Mouse (Mus musculus) mature B cell (primary cell): ENCODE results near the gene S1pr4.

Source experiments
- in situ Hi-C: fragments of 300-500 bp; cut with MboI; formaldehyde crosslinking; loops from 2 replicates; pipeline ENCODE4 v1.14.3; 2019

S1pr4 gene

DNA sequence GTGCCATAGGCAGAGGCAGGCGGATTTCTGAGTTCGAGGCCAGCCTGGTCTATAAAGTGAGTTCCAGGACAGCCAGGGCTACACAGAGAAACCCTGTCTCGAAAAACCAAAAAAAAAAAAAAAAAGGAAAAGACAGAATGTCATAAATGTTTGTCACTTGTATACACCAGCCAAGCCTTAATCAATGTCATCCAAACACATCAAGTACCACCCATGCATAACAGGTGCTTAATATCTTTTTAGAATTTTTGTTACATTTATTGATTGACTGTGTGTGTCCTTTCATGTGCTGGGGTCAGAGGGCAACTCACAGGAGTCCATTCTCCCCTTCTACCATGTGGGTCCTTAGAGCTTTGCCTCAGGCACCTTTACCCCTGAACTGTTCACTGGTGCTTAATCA, at the start of gene S1pr4:
TSS of gene S1pr4 (minus strand) at position 101 of the 400 bp plus-strand sequence.
- in situ Hi-C loops = no loop called here

- in situ Hi-C loops = no loop called here
Observed at GRCm38 (mm10) chr10:81548944-81549343, 49.0 kb upstream of the S1pr4 start.

DNA sequence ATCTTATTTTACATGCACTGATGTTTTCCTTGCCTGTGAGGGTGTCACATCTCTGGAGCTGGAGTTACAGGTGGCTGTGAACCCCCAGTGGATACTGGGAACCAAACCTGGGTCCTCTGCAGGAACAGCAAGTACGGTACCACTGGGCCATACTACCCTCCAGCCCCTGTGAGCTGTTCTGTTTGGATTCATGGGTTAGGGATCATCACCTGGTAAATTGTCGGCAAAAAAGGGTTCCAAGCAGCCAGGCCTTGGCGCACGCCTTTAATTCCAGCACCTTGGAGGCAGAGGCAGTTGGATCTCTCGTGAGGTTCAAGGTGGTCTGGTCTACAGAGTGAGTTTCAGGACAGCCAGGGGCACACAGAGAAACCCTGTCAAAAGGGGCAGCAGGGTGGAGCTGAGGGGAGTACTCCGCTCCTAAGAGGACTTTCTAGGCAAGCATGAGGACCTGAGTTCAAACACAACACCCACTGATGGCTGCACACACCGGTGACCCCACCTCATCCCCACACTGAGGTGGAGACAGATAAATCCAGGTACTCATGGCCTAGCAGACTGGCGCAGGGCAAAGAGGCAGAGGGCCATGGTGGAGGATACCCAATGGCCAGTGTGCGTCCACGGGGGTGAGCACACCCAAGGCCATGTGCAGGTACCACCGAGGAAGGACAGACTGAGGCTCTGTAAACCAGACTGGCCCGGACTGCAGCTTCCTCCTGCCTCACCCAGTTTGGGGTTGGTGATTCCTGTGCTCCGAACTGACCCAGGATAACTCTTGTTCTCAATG, 47.0 kb upstream of the S1pr4 start:
- in situ Hi-C loops = no loop called here

GRCm38 (mm10) chr10:81546332-81546731, 46.4 kb upstream of the S1pr4 start:
- in situ Hi-C loops = no loop called here

DNA sequence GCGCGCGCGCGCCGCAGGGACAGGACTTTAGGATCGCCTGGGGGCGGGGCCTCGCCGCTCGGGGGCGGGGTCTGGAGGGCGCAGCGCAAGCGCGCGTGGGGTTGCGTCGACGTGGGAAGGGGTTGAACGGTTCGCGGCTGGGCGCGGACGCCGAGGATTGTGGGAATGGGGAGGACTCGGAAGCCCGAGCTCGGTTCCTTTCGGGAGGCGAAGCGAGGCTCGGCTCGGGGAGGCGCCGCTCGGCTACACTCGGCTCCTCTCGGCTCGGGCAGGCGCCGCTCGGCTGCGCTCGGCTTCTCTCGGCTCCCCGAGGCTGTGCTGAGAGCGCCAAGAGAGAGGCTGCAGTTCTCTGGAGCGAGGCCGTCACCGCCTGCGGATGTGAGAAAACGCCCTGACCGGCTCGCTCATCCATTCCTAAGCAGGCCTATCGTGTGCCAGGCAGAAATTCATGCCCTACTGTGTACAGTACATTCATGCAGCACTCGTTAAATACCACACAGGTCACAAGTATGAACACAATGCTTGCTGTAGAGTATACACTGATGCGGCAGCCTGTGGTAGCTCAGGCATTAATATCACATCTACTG, 45.3 kb upstream of the S1pr4 start, which contains the start of gene Gna11:
TSS of gene Gna11 (minus strand) at position 30 of the 587 bp plus-strand sequence.
- in situ Hi-C loops = no loop called here

GRCm38 (mm10) chr10:81544296-81545160, 44.6 kb upstream of the S1pr4 start:
- in situ Hi-C loops = no loop called here

DNA sequence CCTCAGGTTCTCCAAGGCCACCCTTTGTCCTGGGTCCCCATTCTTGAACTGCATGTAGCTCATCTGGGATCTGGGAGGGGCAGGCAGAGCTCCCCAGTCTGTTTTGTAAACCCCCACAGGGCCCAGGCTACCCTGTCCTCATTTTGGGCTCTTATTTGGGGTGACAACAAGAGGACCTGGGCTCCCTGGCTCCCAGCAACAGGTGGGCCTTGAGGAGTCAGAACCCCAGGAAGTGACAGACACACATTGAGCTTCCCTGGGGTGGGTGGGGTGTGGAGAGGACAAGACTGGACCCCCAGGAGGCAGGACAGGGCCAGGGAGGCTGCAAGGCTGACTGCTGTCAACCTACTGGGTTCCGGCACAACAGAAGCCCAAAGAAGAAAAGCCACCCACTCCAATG, 43.7 kb upstream of the S1pr4 start:
- in situ Hi-C loops = no loop called here

DNA sequence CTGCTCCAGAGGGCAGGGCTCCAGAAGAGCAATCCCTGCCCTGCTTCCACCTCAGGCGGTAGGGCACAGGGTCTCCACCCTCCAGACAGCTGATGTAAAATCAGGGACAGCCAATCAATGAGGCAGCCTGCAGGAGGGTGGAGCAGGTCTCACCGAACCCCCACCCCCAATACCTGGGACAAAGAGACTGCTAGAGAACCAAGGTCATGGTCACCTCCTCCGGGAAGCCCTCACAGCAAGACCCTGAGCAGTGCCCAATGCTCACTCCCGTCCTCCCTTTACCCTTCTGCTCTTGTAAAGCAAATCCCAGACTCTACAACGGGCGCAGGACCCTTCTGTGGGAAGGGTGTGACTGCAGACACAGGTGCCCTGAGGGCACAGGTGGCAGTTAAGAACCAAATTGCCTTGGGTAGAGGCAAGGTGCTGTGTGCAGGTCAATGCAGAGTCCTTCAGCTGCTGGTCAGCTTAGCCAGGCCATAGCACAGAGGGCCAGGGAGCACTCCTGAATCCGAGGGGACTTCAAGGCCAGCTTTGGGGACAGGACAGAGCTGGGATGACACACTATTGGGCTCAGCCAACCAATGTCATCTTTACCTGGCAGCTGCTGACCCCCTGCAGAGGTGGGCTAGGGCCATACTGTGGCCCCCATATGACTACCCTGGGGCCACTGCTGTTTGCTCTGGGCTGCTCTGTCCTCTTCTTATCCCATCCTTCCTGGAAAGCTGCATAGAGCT, 43.0 kb upstream of the S1pr4 start:
- in situ Hi-C loops = no loop called here

DNA sequence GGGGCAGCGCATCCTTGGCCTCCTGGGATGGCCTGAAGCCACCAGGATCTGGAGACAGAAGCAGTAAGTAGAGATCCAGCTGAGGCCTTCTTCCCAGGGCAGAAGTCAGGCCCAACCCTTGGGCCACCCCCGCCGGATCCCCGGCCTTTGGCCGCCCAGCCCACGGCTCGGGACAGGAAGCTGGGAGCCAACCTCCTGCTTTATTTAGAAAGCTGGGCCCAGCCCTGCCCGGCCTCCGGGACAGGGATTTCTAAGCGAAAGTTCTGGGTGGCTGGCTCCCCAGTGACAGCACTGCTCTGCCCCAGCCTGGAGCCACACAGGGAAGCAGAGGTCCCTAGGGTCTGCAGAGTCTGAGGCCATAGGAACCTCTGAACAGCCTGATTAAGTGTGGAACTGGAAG, 41.9 kb upstream of the S1pr4 start:
- in situ Hi-C loops = no loop called here

DNA sequence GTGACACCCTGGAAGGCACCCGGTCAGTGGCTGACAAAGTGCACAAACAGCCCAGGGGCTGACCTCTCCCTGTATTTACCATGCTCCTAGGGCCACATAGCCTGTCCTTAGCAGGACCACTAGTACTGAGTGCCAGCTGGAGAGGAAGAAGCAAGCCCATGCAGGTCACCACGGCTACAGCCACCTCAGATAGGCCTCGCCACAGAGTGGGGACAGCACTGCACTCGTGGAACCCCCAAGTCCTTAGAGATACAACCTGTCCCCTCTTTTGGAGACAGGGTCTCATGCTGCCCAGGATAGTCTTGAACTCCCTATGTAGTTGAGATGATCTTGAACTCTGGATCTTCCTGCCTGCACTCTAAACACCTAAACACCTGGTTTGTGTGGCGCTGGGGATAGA, 41.4 kb upstream of the S1pr4 start:
- in situ Hi-C loops = no loop called here

DNA sequence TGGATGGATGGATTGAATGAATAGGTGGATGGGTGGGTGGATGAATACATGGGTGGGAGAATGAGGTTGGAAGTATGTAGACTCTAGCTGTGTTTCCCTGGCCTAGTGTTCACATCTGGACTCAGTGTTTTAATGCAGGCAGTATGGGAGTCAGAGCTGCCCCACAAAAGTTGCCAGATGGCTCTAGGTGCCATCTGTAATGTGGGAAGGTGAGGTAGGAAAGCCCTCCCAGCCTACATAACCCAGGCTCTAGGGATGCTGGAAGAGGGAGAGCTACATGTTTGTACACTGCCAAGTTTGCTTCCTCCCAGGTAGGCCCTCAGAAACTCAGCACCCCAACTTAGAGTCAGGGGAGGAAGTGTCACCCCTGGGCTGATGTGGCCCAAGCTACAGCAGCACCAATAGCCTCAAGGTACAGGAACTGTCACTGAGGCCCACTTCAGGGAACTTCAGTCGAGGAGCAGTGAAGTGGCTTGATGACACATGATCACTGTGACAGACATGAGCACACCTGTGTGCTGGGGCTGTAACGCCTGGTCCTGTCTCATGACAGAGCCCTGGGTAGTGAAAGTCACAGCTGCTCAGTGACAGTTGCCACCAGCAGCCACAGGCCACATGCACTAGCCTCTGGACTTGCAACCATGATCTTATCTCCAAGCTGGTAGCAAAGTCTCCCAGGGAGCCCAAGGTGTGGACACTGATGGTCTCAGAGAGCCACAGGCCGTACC, 38.6 kb upstream of the S1pr4 start:
- in situ Hi-C loops = no loop called here

GRCm38 (mm10) chr10:81537429-81537828, 37.5 kb upstream of the S1pr4 start:
- in situ Hi-C loops = no loop called here

GRCm38 (mm10) chr10:81536734-81537133, 36.8 kb upstream of the S1pr4 start:
- in situ Hi-C loops = no loop called here

DNA sequence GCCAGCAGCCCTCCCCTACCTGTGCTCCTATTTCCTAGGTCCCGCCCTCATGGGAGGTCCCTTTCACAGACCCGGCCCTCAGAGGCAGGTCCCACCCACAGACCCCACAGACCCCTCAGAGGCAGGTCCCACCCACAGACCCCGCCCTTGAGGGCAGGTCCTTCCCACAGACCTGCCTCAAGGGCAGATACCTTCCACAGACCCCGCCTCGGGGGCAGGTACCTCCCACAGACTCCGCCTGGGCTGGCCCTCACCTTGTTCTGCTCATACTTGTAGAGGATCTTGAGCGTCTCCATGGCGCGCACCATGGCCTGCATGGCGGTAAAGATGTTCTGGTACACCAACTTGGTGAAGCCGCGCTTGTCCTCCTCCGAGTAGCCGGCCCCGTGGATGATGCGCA, 34.9 kb upstream of the S1pr4 start:
- in situ Hi-C loops = loop anchor here (5.0 kb wide), 1 partner anchor 38 kb away; the partner anchor contains the start of gene Ncln

- in situ Hi-C loops = no loop called here
Observed at GRCm38 (mm10) chr10:81526779-81527178, 26.8 kb upstream of the S1pr4 start.

DNA sequence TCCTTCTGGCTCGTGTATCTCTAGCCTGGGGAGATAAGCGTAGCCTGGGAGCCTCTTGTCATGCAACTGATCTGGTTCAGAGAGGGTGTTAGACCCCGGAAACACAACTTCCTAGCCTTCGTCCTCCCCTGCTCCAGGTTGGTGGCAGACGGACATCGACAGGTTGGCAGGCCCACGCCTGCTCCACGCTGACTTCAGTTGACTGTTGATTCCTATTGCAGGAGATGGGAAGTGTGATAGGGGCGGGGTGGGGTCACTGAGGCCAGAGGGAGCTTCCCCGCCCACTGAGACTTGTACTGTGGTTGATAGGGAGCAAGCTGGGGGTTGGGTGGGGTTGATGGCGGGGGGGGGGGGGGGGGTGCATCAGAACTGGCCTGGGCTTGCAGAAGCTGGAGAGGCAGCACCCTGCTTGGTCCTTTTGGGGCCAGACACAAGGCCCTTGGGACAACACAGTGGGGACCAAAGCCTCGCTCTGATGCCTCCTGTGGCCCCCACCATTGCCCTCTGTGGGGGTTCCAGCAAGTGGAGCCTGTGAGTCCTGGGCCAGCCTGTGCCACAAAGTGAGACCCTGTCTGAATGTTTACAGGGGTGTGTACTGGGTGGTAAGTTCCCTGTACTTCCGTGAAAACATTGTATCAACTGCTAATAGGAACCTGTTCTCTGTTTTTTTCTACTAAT, 25.2 kb upstream of the S1pr4 start:
- in situ Hi-C loops = no loop called here

- in situ Hi-C loops = no loop called here
Observed at GRCm38 (mm10) chr10:81524051-81524605, 24.2 kb upstream of the S1pr4 start, which contains the start of gene Gna15. TSS of gene Gna15 (minus strand) at chr10:81524225.

- in situ Hi-C loops = no loop called here
Observed at GRCm38 (mm10) chr10:81523570-81523969, 23.6 kb upstream of the S1pr4 start.

DNA sequence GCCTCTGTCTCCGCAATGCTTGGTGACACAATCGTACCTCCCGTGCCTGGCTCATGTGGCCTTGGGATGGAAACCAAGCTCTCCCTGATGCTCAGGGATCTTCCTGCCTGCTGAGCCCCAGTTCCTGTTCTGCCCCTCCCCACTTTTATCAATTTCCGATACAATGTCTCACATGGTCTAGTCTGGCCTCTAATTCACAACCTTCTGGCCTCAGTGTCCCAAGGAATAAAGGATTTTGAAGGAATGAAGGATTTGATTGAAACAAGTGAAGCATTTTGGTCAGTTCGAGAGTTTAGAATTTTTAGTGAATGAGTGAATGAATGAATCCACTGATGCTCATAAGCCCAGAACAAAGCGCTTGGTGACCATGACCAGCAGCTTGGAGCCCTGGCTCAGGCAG, 23.2 kb upstream of the S1pr4 start:
- in situ Hi-C loops = no loop called here

DNA sequence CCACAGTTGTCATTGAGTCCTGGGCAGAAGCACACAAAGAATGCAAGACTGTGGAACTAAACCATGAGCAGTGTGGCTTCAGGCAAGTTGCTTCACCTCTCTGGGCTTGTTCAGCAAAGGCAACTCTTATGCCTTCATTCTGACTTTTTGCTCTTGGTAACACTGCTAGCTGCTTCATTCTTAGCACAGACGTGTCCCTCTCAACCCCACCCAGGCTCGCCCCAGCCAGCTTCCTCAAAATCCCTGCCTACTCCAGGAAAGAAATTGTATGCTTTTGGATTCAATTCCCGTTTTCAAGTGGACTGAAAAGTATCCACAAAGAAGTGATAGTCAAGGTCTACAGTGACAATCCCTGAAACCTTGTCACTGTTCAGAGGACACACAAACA, 20.0 kb upstream of the S1pr4 start:
- in situ Hi-C loops = no loop called here
